Mouse (Mus musculus) embryonic stem cell, embryonic (primary cell): ENCODE measurements around the gene Ptgir.

Experiments used
- CTCF ChIA-PET, 4 experiments: fragments of 300-600 bp in 2 of 4; fragments of 350-600 bp in 2 of 4; sonication (Branson Sonifier 250); formaldehyde crosslinking; loops; one replicate each; lab custom pipeline; 2022; ENCODE audit warnings: inconsistent platforms in 2 of 4; lab: Charles Lee
- POLR2A ChIA-PET, 4 experiments: fragments of 300-600 bp in 2 of 4; fragments of 350-600 bp in 2 of 4; sonication (Branson Sonifier 250); formaldehyde crosslinking; loops; one replicate each; lab custom pipeline; 2022; ENCODE audit warnings: antibody characterized with exemption in 4 of 4, inconsistent platforms in 1 of 4; lab: Charles Lee

Gene Ptgir

DNA sequence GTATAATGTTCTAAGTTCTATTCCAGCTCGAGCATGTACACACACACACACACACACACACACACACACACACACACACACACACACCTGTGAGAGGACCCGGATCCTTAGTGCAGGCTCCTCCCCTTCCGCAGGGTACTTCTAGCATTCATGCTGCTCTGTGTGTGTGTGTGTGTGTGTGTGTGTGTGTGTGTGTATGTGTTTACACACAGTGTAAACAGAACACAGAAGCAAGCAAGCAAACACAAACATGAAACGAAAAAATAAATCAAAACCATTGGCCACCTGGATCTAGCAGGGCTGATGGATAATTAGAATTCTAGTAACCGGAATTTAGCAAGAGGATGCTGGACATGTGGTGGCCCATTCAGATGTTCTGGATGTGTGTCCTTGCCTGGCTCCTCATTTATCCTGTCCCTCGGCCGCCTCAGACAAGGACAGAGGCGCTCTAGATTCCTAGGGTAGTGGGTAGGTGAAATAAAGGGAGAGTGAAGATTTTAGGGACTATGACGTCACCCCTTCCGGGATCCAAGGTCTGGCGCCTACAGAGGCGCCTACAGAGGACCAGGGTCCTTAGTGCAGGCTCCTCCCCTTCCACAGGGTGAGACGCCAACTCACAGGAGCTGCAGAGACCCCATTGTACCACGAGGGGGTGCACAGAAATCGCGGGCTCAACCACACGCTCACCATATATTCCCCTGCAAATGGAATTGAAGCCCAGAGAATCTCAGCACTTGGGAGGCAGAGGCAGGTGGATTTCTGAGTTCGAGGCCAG lies 44.8 kb downstream of the Ptgir start:
- POLR2A ChIA-PET: interaction anchor here in 3 of 4 experiments (0.5 to 4.8 kb wide), 19 partner anchors 9 to 332 kb away, joined by 3 to 24 read pairs (median 4); partner anchors contain the start of gene Gng8 (in 1 of the 3)
- CTCF ChIA-PET: interaction anchor here (0.5 to 5.2 kb wide), 51 partner anchors 9 to 262 kb away, joined by 3 to 111 read pairs (median 5); partner anchors contain the start of genes Gng8 (in 2 of the 4), Pnmal1 (in 2 of the 4), Psg16 (in 2 of the 4) and Calm3 (in 1 of the 4)

GRCm38 (mm10) chr7:16953776-16954175 lies 47.5 kb downstream of the Ptgir start:
- CTCF ChIA-PET: interaction anchor here in 2 of 4 experiments (0.6 to 4.9 kb wide), 2 partner anchors 48 to 112 kb away, joined by 4 to 111 read pairs; no protein-coding TSS in a partner anchor
- POLR2A ChIA-PET: interaction anchor here in 1 of 4 experiments (0.7 kb wide), 1 partner anchor 100 kb away, joined by 3 read pairs; no protein-coding TSS in a partner anchor

DNA sequence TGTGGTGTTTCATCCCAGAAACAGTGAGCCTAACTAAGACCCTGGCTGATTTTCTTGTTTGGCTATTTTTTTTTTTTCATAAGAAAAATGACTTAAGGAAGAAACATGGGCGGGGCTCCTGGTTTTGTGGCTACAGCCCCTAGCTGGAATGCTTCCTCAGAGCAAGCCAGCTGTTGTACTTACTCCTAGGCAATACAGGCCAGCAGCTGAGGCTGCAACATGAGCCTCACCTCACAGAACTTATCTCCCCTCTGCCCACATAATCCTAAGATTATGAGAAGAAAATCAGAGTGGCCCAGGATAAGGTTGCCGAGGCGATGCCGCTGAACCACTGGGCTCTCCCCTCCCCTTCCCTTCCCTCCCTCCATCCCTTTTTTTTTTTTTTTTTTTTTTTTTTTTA lies 49.4 kb downstream of the Ptgir start:
- ChIA-PET POLR2A (interaction anchor here in 3 of 4 experiments (0.6 to 0.7 kb wide), 4 partner anchors 32 to 108 kb away, joined by 3 to 5 read pairs (median 4); no protein-coding TSS in a partner anchor), CTCF (interaction anchor here in 3 of 4 experiments (0.5 to 1.2 kb wide), 9 partner anchors 11 to 261 kb away, joined by 3 to 5 read pairs (median 3); no protein-coding TSS in a partner anchor)

- ChIA-PET POLR2A (interaction anchor here in 2 of 4 experiments (0.6 to 1.0 kb wide), 3 partner anchors 38 to 87 kb away, joined by 3 to 5 read pairs (median 4); no protein-coding TSS in a partner anchor), CTCF (interaction anchor here in 3 of 4 experiments (0.7 to 1.3 kb wide), 7 partner anchors 11 to 118 kb away, joined by 3 to 5 read pairs (median 4); partner anchors contain the start of gene Psg16 (in 1 of the 3))
Observed at GRCm38 (mm10) chr7:16956410-16957265, 50.3 kb downstream of the Ptgir start.

DNA sequence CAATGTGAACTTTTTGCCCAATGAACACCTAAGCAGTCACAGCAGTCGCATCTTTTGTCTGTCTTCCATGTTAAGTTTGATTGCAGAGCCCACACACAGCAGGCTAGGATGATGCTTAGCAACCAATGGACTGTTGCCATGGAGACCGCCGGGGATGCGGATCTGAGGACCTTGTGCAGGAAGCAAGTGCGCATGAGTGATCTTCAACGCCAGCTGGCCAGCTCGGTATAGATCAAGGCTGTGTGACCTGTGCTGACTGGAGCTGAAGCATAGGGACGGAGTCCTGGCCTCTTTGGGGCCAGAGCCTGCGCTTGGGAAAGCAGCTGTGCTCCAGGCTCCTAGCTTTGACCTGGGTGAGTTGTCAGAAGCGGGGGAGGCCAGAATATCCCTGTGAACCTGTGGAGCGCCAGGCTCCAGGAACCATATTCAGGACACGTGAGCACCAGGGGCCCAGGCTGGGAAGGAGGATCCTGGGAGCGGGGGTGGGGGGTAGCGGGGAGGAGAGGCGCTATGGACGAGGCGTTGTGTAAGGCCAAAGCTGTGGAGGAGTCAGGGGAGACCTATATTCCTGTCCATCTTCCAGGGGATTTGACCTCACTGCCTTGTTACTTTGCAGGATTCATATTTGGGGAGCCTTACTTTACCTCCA lies 53.4 kb downstream of the Ptgir start, which contains the start of gene Pnmal1:
Pnmal1 (plus strand) TSS at position 141 of the 649 bp plus-strand sequence.
- POLR2A ChIA-PET: interaction anchor here in 2 of 4 experiments (1.0 to 1.7 kb wide), 5 partner anchors 8 to 97 kb away, joined by 3 to 5 read pairs (median 3); partner anchors contain the start of gene Pnmal2 (in 1 of the 2)
- CTCF ChIA-PET: interaction anchor here in 3 of 4 experiments (0.7 to 3.5 kb wide), 8 partner anchors 8 to 46 kb away, joined by 3 to 15 read pairs (median 4); no protein-coding TSS in a partner anchor
